Mouse (Mus musculus) kidney, postnatal 4 days (tissue): ENCODE measurements at regions not wholly inside any gene's neighbourhood (a gene's known extent, or its start where the extent isn't known, plus 50 kb on each side); places are given as distances from the start of the nearest gene placed in this dataset.

Source experiments
- DNase-seq, 2 experiments: peaks; one replicate each; pipeline ENCODE4 v3.0.0; 2021; ENCODE audit warnings: mixed read lengths in 2 of 2

DNA sequence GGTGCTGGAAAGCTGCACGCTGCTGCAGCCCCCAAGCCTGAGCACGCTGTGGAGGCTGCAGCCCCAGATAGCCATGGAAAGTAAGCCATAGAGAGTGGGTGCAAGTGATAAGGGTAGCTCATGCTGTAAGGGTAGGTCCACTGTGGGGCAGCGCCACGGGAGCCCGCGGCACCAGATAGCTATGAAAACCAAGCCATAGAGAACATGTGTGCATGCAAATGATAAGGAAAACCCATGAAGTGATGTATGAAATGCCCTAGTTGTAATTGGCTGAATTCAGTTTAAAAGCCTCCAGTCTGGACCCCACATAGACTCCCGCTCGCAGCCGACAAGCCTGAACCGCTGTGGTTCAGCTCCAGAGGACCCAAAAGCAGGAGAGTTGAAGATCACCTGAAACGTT is 58.8 kb upstream of the L3mbtl3 start:
- no peak for DNase-seq

DNA sequence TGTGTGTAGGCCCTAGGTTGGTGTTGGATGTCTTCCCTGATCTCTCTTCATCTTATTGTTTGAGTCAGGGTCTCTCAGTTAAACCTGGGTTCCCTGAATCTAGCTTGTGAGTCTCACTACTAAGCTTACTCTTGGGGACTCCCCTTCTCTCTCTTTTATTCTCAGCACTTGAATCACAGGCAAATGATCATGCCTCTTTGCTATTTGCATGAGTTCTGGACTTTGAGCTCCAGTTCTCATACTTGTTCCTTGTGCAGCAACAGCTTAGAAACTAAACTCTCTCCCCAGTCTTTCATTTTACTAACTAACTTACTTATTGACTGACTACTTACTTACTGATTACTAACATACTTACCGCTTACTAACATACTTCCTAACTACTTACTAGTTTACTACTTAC is 64.9 kb upstream of the L3mbtl3 start:
- DNase-seq: no peak

DNA sequence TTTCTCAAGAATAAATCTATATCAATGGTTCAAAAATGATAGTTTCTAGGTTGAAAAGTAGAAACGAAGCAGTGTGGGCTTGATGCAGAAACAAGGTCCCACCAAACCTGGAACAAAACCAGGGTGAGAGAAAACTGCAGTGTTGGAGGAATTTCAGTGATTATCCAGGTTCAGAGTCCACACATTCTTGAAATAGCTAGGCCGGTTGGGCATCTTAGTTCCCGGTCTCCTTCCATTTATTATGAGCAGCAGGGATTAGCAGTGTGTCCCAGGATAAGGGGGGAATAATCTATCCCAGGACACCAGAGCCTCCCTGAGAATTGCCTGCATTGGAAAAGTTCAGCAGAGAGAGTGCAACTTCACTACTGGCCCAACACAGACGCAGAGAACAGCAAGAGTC is 108.5 kb upstream of the L3mbtl3 start:
- DNase-seq: no peak

- DNase-seq: no peak
Observed at GRCm38 (mm10) chr10:26491351-26491750, 115.6 kb upstream of the L3mbtl3 start.

GRCm38 (mm10) chr10:26492146-26492545 is 116.4 kb upstream of the L3mbtl3 start:
- DNase-seq: no peak

DNA sequence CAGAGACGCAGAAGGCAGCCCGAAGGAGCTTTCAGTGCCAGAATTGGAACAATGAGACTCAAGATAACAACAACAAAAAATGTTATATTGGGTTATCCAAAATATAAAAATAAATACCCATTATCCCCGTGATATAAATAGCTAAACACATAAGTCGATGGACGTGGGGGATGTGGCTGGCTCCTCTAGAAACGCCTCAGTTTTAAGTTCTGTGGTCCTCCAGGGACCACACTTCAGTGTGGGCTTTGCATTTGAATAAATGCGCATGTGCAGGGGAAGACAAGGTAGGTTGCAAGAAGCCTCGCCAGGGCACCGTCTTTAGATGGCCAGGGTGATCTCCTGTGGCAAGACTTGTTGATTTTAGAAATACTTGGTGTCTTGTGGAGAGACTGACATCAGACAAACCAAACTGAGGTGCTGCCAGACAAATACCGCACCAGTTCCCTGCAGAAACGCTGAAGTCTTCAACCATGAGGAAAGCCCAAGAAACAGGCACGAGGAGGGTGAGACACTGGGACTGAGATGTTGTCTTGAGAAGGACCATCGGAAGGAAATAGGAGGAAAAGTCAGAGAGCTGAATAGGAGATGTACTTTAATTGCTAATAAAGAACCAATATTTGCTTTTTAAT is 117.2 kb upstream of the L3mbtl3 start:
- no peak for DNase-seq

DNA sequence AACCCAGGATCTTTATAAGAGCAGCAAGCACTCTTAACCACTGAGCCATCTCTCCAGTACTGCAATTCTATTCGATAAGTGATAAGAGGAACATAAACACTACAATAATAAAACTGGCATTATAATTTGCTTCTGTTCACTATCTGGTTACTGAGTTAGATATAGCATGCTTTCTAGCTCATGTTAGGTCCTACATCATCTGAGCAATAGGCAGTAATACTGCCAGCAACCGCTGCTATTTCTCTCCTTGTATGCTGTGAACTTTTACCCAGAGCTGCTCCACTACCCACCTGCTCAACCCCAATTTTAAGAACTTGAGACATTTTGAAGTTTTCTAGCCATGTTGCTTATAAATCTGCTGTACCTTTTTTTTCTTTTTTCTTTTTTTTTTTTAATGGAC is 118.0 kb upstream of the L3mbtl3 start:
- DNase-seq: no peak

DNA sequence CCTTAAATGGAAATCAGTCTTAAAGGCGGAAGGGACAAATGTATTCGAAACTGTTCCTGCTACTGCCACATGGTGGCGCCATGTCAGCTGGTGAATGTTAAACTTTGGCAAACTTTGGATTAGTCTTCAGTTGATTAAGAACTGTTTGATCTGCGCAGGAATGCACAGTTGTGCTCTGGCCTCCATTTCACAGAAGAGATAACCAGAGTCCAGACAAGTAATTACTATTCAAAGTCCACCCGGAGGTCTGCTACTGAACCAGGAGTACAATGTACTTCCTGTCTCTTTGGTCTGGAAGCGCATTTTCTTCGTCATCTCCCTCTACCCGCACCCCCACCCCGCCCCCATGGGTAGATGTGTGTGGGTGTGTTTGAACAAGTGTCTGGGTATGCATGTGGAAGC is 118.6 kb upstream of the L3mbtl3 start:
- peak; percentile 60 to 67 for DNase-seq

DNA sequence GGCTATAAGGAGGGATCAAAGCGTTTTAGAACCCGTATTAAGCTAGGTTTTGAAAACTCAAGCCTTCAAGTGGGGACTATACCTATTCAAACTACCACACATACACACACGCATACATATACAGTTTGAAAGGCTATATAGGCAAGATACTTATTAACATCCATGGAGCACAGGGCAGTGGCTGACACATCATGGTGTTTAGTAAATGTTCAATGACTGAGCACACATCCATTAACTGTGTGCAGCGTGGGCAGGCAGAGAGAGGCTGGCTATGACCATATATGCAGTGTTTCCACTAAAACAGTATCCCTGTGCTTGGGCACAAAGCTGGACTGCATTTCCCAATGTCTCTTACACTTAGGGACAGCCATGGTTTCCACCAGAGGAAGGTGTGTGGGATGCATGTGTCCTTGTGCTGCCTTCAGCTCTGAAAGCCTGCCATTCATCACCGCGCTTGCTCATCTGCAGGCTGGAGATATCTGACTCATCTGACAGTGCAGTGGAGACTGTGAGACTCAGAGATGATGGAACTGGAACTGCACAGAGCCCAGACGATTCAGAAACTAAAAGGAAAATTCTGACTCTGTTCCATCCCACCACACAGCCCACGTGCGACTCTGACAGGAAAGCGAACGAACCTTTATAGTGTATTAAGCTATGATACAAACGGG is 124.6 kb upstream of the L3mbtl3 start:
- no peak for DNase-seq

GRCm38 (mm10) chr10:26520879-26521278 is 145.1 kb upstream of the L3mbtl3 start:
- DNase-seq: no peak

DNA sequence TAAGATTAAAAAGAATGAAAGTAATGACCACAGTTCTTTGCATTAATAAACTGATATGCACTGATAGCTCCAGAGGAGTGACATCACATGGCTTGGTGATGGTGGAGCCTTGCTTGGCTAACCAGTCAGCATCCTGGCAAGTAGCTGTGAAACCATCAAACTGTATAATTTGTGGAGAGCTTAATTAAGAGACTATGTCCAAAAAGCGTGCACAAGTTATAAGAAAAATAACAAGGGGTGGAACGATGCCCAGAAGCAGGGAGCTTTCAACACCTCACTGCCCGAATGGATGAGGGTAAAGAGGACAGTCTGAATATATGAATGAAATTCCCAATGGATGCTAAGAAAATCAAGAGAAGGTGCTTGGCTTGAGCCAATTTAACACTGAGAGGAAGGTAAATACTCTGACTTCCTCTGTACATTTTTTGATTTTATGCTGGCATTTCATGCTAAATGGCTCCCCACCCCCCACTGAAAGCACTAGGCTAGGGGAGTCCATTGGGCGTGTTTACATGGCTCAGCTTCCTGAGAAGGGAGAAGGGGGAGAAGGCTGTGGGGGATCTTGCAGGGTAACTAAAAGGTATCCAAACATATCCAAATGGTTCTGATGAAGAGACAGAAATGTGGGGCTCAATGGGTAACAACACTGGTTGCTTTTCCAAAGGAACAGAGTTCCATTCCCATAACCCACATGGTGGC is 150.2 kb upstream of the L3mbtl3 start:
- no peak for DNase-seq

DNA sequence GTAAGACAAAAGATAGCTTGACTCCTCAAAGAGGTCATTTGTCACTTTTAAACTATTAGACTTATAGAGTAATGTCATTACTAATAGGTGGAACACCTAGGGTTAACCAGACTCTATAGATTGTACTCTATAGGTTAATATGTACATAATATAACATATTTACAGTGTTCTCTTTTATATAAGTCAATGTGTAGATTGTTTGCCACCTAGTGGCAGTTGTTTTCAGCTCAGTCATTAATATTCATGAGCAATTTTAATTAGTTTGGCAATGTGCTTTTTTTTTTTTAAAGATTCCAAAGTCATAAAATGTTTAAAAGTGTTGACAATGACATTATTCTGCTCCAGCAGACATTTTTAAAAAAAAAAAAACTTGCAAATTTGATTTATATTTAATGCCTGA is 164.4 kb upstream of the L3mbtl3 start:
- no peak for DNase-seq

DNA sequence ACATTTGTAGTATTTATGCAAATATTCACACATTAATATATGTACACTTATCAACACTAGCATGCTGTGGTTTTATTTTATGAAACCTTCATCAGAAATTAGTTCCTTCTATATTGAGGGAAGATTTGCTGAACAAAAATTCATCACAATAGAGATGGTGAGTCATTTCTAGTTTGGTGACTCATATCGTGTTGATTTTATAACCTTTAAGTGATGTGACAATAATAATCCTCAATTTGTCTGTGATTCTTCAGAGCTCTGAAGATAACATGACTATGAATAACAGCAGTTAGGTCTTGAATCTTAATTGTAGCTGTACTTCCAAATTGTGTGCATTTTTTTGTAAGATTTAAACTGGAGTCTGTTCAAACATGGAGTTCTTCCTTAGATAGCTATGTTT is 168.3 kb upstream of the L3mbtl3 start:
- no peak for DNase-seq

DNA sequence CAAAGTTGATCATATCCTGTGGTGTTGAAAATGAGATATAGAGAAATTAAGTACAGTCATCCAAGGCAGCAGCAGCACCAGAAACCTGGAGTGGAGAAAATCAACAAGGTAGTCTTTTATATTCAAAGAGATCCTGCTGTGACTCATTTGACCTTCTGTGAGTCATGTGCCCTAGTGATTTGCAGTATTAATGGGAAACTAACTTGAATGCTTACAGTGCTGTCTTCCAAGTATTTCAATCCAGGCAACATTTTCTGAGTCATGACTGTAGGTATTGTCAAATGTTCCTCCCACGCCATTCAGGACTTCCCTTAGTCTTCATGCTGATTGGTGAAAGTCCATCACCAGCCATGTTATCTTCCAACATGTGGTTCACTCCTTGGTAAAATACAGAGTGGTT is 169.0 kb upstream of the L3mbtl3 start:
- no peak for DNase-seq

DNA sequence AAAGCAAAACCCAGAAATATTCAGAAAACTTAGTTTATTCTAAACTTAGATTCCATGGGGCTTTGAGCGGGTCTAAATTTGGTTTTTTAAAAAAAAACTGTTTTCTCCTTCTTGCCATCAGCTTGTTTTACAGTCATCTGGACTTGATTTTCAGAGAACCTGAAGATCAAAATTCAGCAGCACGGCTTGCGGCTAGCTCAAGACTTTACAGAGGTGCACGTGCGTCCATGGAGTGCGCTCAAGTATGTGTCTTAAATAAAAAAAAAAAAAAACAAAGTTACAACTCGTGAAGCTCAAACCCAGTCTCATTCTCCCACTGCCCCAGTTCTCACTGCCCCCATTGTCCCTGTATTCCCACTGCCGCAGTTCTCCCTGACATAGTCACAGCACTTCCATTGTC is 180.5 kb upstream of the L3mbtl3 start:
- DNase-seq: no peak

DNA sequence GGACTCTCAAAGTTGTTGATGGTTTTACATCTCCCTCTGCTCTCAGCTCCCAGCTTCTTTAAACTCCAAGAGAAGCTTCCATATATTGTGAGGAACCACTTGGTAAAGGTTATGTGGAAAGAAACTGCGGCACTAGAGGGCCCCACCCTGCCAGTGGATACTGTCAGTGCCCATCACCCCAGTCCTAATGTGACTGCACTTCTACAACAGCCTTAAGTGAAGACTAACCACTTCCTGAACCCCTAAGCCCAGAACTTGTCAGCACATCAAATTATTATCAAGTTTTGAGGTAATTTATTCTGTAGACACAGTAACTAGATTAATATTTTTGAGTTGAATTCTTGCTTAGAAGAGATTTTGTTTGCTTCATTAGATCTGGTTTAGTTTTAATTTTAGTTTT is 182.3 kb upstream of the L3mbtl3 start:
- DNase-seq: no peak

GRCm38 (mm10) chr10:26559323-26559722 is 183.6 kb upstream of the L3mbtl3 start:
- DNase-seq: no peak

GRCm38 (mm10) chr10:26560456-26560855 is 184.7 kb upstream of the L3mbtl3 start:
- DNase-seq: peak in 1 of 2 experiments; percentile 3

DNA sequence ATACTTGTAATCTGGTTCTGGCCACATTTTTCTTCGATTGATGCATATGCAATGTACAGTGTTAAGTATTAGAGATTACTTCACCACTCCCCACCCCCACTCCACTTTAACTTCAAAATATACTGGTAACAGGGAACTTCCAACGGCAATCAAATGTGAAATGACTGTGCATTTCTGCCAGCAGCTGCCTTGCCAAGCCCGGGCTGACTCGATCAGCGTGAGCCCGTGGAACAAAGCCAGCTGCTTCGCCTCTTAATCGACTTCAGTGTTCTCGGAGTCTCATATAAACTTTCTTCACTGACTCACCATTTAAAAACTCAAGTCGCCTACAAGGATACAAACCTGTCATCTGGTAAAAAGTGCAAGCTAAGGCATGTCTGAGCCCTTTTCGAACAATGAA is 188.7 kb upstream of the L3mbtl3 start:
- peak; percentile 34 to 46 for DNase-seq

DNA sequence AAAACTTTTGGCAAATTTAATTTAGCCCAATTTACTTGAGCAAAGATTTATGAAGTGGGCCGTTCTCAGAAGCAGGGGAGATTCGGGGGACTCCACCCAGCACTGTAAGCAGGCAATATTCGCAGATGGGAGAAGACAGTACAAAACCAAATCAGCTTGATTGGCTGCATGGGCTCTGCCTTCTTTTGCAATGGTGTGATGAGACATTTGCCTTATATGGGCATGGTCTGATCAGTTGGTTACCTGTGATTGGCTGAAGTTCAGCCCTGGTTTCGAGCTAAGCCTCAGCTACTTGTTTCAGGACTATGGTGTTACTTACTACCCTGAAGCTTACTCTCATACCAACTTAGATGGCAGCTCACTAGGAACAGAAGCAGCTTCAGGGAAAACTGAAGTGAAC is 185.6 kb upstream of the Arhgap18 start:
- no peak for DNase-seq

DNA sequence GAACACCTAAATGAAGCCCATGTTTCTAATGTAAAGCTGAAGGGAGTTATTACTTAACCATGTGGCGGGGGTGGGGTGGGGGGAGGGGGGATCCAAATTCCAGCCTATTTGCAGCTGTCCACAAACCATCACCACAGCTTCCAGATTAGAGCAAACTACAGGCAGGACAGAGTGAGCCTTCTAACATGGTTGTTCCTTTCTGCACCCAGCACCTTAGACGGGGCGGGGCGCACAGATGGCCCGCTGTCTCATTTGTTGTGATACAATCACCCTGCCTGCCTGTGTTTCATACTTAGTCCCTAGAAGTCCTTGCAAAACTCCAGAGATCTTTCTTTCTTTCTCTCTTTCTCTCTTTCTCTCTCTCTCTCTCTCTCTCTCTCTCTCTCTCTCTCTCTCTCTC is 182.8 kb upstream of the Arhgap18 start:
- DNase-seq: no peak

GRCm38 (mm10) chr10:26571377-26571776 is 181.8 kb upstream of the Arhgap18 start:
- DNase-seq: no peak

DNA sequence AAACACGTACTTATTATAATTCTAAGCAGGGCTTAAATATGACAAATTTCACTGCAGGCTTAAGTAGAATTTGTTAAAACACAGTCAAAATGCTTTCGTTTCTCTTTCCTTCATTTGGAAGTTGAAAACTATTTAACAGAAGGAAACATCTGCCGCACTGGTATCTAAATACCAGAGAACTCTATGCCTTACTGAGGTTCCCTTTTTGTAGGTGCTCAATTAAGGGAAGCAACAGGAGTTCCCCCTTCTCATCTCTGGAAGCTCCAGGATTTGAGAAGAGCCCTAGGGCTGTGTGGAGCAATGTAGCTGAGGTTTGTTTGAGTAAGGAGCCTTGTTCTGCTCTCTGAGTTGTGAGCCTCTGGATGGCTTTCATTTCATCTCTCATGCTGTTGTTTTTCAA is 177.1 kb upstream of the Arhgap18 start:
- no peak for DNase-seq

- no peak for DNase-seq
Observed at GRCm38 (mm10) chr10:26577087-26577486, 176.1 kb upstream of the Arhgap18 start.
